Comparison of ENCODE assay signal across 17 mouse cellular contexts in genomic region chr8:10994390-10994954, GRCm38 (mm10). TPM values are rescaled to one million over a fixed set of nuclear protein-coding genes. Genes with fewer than 3 reads are reported as not detected.
DNase-seq lines count a peak whose midpoint lies in the region; ATAC-seq and TF ChIP-seq lines count a peak whose summit lies in the region.
"Had no signal": no experiment of that assay in that cellular context is flagged by ENCODE, and none has a peak within 500 bp of the region (broad histone marks: within the 10 kb centered on the region; RNA-seq: fewer than 3 reads in every experiment).

No protein-coding gene starts in this region.

- TF ChIP-seq POLR2A in lung, adult 2 months (IDR thresholded peaks at IDR 0.05; ENCODE audit: borderline replicate concordance, extremely low read depth, low read depth, low read length) = no peak
- TF ChIP-seq POLR2A in embryonic fibroblast, embryonic 13.5 days (IDR thresholded peaks at IDR 0.05; ENCODE audit: low read depth, low read length) = no peak

- H3K9me3 ChIP-seq in embryonic facial prominence, embryonic 12.5 days = no peaks in the 10 kb centered on the region
- H3K9me3 ChIP-seq in embryonic facial prominence, embryonic 10.5 days = peaks cover 4% of the 10 kb centered on the region; the same call in 1 of the 2 replicates
- no peaks in the 10 kb centered on the region for H3K9me3 ChIP-seq in lung, embryonic 16.5 days (ENCODE audit: control insufficient read depth, low read length)
- H3K9me3 ChIP-seq in stomach, embryonic 15.5 days = no peaks in the 10 kb centered on the region
- H3K9me3 ChIP-seq in neural tube, embryonic 15.5 days (replicated peaks) = no peaks in the 10 kb centered on the region
- H3K9me3 ChIP-seq: hindbrain, embryonic 13.5 days; lung, embryonic 15.5 days had no signal

- TF ChIP-seq CTCF in lung, adult 2 months (IDR thresholded peaks at IDR 0.05; ENCODE audit: insufficient read depth, low read length) = no peak
- no peak for TF ChIP-seq CTCF in embryonic fibroblast, embryonic 13.5 days (IDR thresholded peaks at IDR 0.05; ENCODE audit: borderline replicate concordance, insufficient read depth, low read length)

- peaks cover 38% of the 10 kb centered on the region for H3K4me1 ChIP-seq in embryonic facial prominence, embryonic 12.5 days
- H3K4me1 ChIP-seq in embryonic facial prominence, embryonic 10.5 days = peaks cover 69% of the 10 kb centered on the region
- H3K4me1 ChIP-seq in lung, embryonic 16.5 days (replicated peaks; ENCODE audit: control insufficient read depth, insufficient read depth, low read length) = peaks cover 10% of the 10 kb centered on the region
- peaks cover 10% of the 10 kb centered on the region; the same call in 1 of the 2 replicates for H3K4me1 ChIP-seq in lung, adult 2 months (ENCODE audit: control insufficient read depth, insufficient read depth, low read length)
- peaks cover 22% of the 10 kb centered on the region for H3K4me1 ChIP-seq in embryonic fibroblast, embryonic 13.5 days (ENCODE audit: control insufficient read depth, insufficient read depth, low read length)
- peaks cover 59% of the 10 kb centered on the region for H3K4me1 ChIP-seq in stomach, embryonic 15.5 days
- H3K4me1 ChIP-seq in neural tube, embryonic 15.5 days = peaks cover 43% of the 10 kb centered on the region

- no peak for DNase-seq in embryonic facial prominence, embryonic 10.5 days (ENCODE audit: low spot score)
- no peak for DNase-seq in lung, adult 2 months
- DNase-seq in kidney, adult 18-20 months = no peak
- DNase-seq: adrenal gland, postnatal 25 days; cerebellum, adult 9-10 months; gastrocnemius, postnatal 25 days; kidney, adult 2 months; layer of hippocampus, postnatal 36 days; retina, postnatal 1 day; thymus, postnatal 4 days had no signal

- no peak overlapping the region for H3K4me2 ChIP-seq in embryonic facial prominence, embryonic 12.5 days (replicated peaks)
- H3K4me2 ChIP-seq in lung, embryonic 16.5 days (ENCODE audit: low read depth, low read length) = no peak overlapping the region
- H3K4me2 ChIP-seq in stomach, embryonic 15.5 days = no peak overlapping the region
- H3K4me2 ChIP-seq in neural tube, embryonic 15.5 days = no peak overlapping the region
- H3K4me2 ChIP-seq: hindbrain, embryonic 13.5 days; lung, embryonic 15.5 days had no signal

- peaks cover 23% of the 10 kb centered on the region for H3K36me3 ChIP-seq in embryonic facial prominence, embryonic 12.5 days
- peaks cover 67% of the 10 kb centered on the region for H3K36me3 ChIP-seq in embryonic facial prominence, embryonic 10.5 days (replicated peaks)
- peaks cover 3% of the 10 kb centered on the region; the same call in 1 of the 2 replicates for H3K36me3 ChIP-seq in lung, embryonic 16.5 days (ENCODE audit: control insufficient read depth, insufficient read depth, low read length)
- H3K36me3 ChIP-seq in stomach, embryonic 15.5 days = peaks cover 7% of the 10 kb centered on the region; the same call in 1 of the 2 replicates
- H3K36me3 ChIP-seq in neural tube, embryonic 15.5 days = no peaks in the 10 kb centered on the region
- H3K36me3 ChIP-seq: hindbrain, embryonic 13.5 days had no signal

- ATAC-seq in embryonic facial prominence, embryonic 12.5 days (ENCODE audit: insufficient number of reproducible peaks, insufficient read depth, low FRiP score, low TSS enrichment) = 0 out of 2 replicates have a peak, but pooled peaks have one; percentile 4
- ATAC-seq in lung, embryonic 16.5 days (ENCODE audit: low read depth) = peak; percentile 48
- ATAC-seq in stomach, embryonic 15.5 days (ENCODE audit: insufficient read depth, low FRiP score, low read depth) = no peak
- ATAC-seq in neural tube, embryonic 15.5 days (ENCODE audit: low FRiP score) = no peak

- H3K27ac ChIP-seq in embryonic facial prominence, embryonic 12.5 days = no peak overlapping the region
- H3K27ac ChIP-seq in embryonic facial prominence, embryonic 10.5 days (replicated peaks) = no peak overlapping the region; the same call in 1 of the 2 replicates
- no peak overlapping the region for H3K27ac ChIP-seq in lung, embryonic 16.5 days (ENCODE audit: low read length)
- peak overlapping the region; percentile 32 for H3K27ac ChIP-seq in embryonic fibroblast, embryonic 13.5 days (ENCODE audit: insufficient read depth, low read length)
- H3K27ac ChIP-seq in stomach, embryonic 15.5 days = peak overlapping the region; percentile 55; the same call in 1 of the 2 replicates
- no peak overlapping the region for H3K27ac ChIP-seq in neural tube, embryonic 15.5 days (replicated peaks)
- H3K27ac ChIP-seq: hindbrain, embryonic 13.5 days; lung, embryonic 15.5 days had no signal

- no peak overlapping the region for H3K4me3 ChIP-seq in embryonic facial prominence, embryonic 12.5 days
- no peak overlapping the region for H3K4me3 ChIP-seq in embryonic facial prominence, embryonic 10.5 days
- no peak overlapping the region for H3K4me3 ChIP-seq in lung, embryonic 16.5 days (ENCODE audit: low read length)
- no peak overlapping the region for H3K4me3 ChIP-seq in lung, adult 2 months (replicated peaks; ENCODE audit: extremely low read depth, low read depth, low read length)
- H3K4me3 ChIP-seq in embryonic fibroblast, embryonic 13.5 days (ENCODE audit: insufficient read depth, low read length) = no peak overlapping the region
- H3K4me3 ChIP-seq in stomach, embryonic 15.5 days (replicated peaks) = no peak overlapping the region
- H3K4me3 ChIP-seq in neural tube, embryonic 15.5 days (replicated peaks) = no peak overlapping the region
- H3K4me3 ChIP-seq: hindbrain, embryonic 13.5 days; lung, embryonic 15.5 days had no signal

- no peak overlapping the region for H3K9ac ChIP-seq in embryonic facial prominence, embryonic 12.5 days
- no peak overlapping the region for H3K9ac ChIP-seq in lung, embryonic 16.5 days (ENCODE audit: low read length)
- no peak overlapping the region for H3K9ac ChIP-seq in stomach, embryonic 15.5 days
- H3K9ac ChIP-seq in neural tube, embryonic 15.5 days (replicated peaks) = no peak overlapping the region
- H3K9ac ChIP-seq: hindbrain, embryonic 13.5 days; lung, embryonic 15.5 days had no signal

- H3K27me3 ChIP-seq in embryonic facial prominence, embryonic 12.5 days = no peaks in the 10 kb centered on the region
- H3K27me3 ChIP-seq in embryonic facial prominence, embryonic 10.5 days (replicated peaks; ENCODE audit: low read depth, poor library complexity, severe bottlenecking) = no peaks in the 10 kb centered on the region
- H3K27me3 ChIP-seq in lung, embryonic 16.5 days (ENCODE audit: control insufficient read depth, insufficient read depth, low read depth, low read length) = no peaks in the 10 kb centered on the region
- H3K27me3 ChIP-seq in stomach, embryonic 15.5 days (replicated peaks) = no peaks in the 10 kb centered on the region
- H3K27me3 ChIP-seq in neural tube, embryonic 15.5 days (replicated peaks) = no peaks in the 10 kb centered on the region
- H3K27me3 ChIP-seq: hindbrain, embryonic 13.5 days; lung, embryonic 15.5 days had no signal

- 94% methylated on average over 6 of the region's 6 CpGs for WGBS in embryonic facial prominence, embryonic 12.5 days
- 94% methylated on average over 6 of the region's 6 CpGs for WGBS in embryonic facial prominence, embryonic 10.5 days
- WGBS in lung, embryonic 16.5 days = 82% methylated on average over 6 of the region's 6 CpGs
- WGBS in lung, adult 2 months = 75% methylated on average over 6 of the region's 6 CpGs
- 84% methylated on average over 6 of the region's 6 CpGs for WGBS in stomach, embryonic 15.5 days
- WGBS in neural tube, embryonic 15.5 days = 94% methylated on average over 6 of the region's 6 CpGs

RNA-seq across cellular contexts. Expression of gene Irs2, which starts 13.8 kb away (rescaled TPM):
- polyA plus RNA-seq in embryonic facial prominence, embryonic 12.5 days (2016; fragmentation: Nextera tagmentation; extraction: Ambion mirVana) = 11.5 and 11.8 TPM in 2 replicates
- 7.9 and 8.1 TPM in 2 replicates for polyA plus RNA-seq in embryonic facial prominence, embryonic 10.5 days (2016; fragmentation: Nextera tagmentation; extraction: Ambion mirVana)
- 2.8 and 2.9 TPM in 2 replicates for polyA plus RNA-seq in lung, embryonic 16.5 days (2015; fragmentation: Nextera tagmentation; extraction: Ambion mirVana)
- 20.7 and 27.1 TPM in 2 replicates for polyA plus RNA-seq in lung, adult 2 months (2012; rRNA removed)
- polyA plus RNA-seq in embryonic fibroblast, embryonic 13.5 days (2011; ENCODE audit: insufficient read length, low read depth, missing spikeins) = 9.9 and 13.9 TPM in 2 replicates
- polyA plus RNA-seq in stomach, embryonic 15.5 days (2015; fragmentation: Nextera tagmentation; extraction: Ambion mirVana) = 7.1 and 7.2 TPM in 2 replicates
- polyA plus RNA-seq in neural tube, embryonic 15.5 days (2015; fragmentation: Nextera tagmentation; extraction: Ambion mirVana) = 5.2 and 5.7 TPM in 2 replicates

Comparison
In these comparisons a context has a peak if more than half of its experiments do, and no peak if none do; other contexts are left out.
1. ATAC-seq: peak in embryonic facial prominence, embryonic 12.5 days (single experiment) and lung, embryonic 16.5 days (single experiment); none in stomach, embryonic 15.5 days (single experiment) and neural tube, embryonic 15.5 days (single experiment).
2. H3K27ac ChIP-seq: peak in embryonic fibroblast, embryonic 13.5 days (single experiment) and stomach, embryonic 15.5 days (single experiment); none in embryonic facial prominence, embryonic 12.5 days (single experiment), embryonic facial prominence, embryonic 10.5 days (single experiment), lung, embryonic 16.5 days (single experiment) and neural tube, embryonic 15.5 days (single experiment).